Mouse (Mus musculus): ENCODE measurements at regions not wholly inside any gene's neighbourhood (a gene's known extent, or its start where the extent isn't known, plus 50 kb on each side); places are given as distances from the start of the nearest gene placed in this dataset.
"Not testable (repeated sequence)": the region's sequence is repeated elsewhere in the genome, so short reads cannot be mapped to it uniquely, and the experiment has no call there.

DNA sequence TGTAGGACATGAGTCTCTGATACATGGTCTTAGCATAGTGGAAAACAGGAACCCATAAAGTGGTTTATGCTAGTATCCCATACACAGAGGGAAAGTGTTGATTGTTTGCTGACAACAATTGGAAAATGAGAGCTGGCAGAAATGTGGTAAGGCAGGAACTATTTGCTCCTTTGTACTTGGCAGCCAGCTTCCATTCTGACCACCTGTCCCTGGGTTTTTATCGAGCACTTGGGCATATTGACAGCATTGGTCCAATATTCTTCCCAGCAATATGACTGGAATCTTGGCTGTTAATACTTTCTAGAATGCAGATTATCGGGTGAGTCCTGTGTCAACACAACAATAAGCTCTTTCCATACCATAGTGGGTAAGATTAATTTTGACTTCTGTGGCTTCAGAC lies 67.7 kb downstream of the Sult1c2 start:
- not testable (repeated sequence) for DNase-seq (ENCODE audit: low read depth, low spot score)

DNA sequence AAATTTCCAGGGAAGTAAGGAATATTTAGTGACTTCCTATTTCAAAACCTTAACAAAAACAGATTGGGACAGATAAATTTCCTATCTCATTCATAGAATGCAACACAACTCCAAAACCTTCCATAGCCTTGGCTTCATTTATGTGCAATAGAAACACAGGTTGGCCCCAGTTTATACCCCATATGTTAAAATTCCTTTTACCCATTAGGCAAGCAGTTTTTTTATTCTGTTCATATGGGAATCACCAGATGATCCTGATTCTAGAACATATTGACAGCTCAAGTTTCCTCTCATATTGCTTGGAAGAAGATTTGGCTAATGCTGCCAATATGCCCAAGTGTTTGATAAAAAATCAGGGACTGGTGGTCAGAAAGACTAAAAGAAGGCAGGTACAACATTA lies 71.8 kb upstream of the Sgo1 start:
- DNase-seq (ENCODE audit: low read depth, low spot score): no peak

GRCm38 (mm10) chr17:53745950-53746469 lies 56.9 kb upstream of the Sgo1 start:
- DNase-seq (ENCODE audit: low read depth, low spot score): peak; percentile 6

Data from ZHBTc4 (cell line).